Mouse (Mus musculus) gastrocnemius, postnatal 36 days (tissue): ENCODE results near the gene Tomm20. TPM values are rescaled to one million over a fixed set of nuclear protein-coding genes. Genes with fewer than 3 reads are reported as not detected.
A peak's percentile ranks its signal among the peaks of the same experiment; 100 is the strongest.

ENCODE experiments used
- DNase-seq, 2 experiments: peaks; one replicate each; pipeline ENCODE4 v3.0.0; 2022
- intact Hi-C: fragments of 180-260 bp; cut with DNase I; formaldehyde crosslinking; loops from one replicate; pipeline ENCODE4 v1.15.1; 2025
- total RNA-seq, 2 experiments: library from RNA; stranded (reverse); gene quantifications; 2 replicates each; pipeline ENCODE4 v1.2.3; 2021

Gene Tomm20
- total RNA-seq, 2 experiments from 2014 or later: 73.0 to 86.8 TPM

- DNase-seq: no peak
- intact Hi-C loops: no loop called here
These were observed 23.9 kb upstream of the Tomm20 start for GRCm38 (mm10) chr8:126969546-126969945.

- no peak for DNase-seq
- intact Hi-C loops: no loop called here
These were observed 22.5 kb upstream of the Tomm20 start for GRCm38 (mm10) chr8:126968107-126968506.

- no peak for DNase-seq
- intact Hi-C loops: no loop called here
These were observed 19.6 kb upstream of the Tomm20 start for GRCm38 (mm10) chr8:126965246-126965645.

DNA sequence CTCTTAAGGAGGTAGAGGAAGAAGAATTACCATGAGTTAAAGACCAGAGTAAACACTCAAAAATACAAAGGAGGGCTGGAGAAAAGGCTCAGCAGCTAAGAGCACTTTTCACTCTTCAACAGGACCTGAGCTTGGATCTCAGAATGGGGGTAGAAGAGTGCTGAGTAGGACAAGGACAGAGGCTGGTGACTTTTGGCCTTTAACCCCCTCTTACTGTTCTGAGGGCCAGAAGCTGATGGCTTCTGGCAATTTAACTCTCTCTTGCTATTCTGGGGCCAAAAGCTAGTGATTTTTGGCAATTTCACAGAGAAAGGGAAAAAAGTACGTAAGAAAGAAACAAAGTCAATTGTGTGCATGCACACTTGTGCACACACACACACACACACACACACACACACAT lies 17.2 kb upstream of the Tomm20 start:
- intact Hi-C loops: no loop called here
- no peak for DNase-seq

- intact Hi-C loops: no loop called here
- DNase-seq: no peak
These were observed 15.9 kb upstream of the Tomm20 start for GRCm38 (mm10) chr8:126961516-126961915.

- DNase-seq: no peak
- intact Hi-C loops: no loop called here
These were observed 6.4 kb upstream of the Tomm20 start for GRCm38 (mm10) chr8:126951900-126952636.

- intact Hi-C loops: no loop called here
- DNase-seq: no peak
These were observed 3.9 kb upstream of the Tomm20 start for GRCm38 (mm10) chr8:126949527-126949926.

DNA sequence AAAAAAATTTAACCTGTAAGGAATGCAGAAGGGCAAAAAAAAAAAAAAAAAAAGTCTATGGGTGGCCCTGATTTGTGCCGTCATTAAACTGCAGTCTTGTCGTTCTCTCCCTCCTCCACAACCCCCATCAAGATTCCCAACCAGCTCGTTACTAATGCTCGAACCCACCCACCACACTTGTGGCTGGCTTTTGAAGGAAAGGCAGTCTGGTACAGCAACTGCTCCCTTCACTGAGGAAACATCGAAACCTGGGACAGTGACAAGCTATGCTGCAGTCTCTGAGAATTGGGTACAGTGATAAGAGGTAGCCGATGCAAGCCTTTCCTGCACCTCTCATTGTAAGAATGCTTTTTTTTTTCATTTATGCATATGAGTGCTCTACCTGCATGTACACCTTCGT lies 800 bp upstream of the Tomm20 start:
- intact Hi-C loops: no loop called here
- DNase-seq: no peak

DNA sequence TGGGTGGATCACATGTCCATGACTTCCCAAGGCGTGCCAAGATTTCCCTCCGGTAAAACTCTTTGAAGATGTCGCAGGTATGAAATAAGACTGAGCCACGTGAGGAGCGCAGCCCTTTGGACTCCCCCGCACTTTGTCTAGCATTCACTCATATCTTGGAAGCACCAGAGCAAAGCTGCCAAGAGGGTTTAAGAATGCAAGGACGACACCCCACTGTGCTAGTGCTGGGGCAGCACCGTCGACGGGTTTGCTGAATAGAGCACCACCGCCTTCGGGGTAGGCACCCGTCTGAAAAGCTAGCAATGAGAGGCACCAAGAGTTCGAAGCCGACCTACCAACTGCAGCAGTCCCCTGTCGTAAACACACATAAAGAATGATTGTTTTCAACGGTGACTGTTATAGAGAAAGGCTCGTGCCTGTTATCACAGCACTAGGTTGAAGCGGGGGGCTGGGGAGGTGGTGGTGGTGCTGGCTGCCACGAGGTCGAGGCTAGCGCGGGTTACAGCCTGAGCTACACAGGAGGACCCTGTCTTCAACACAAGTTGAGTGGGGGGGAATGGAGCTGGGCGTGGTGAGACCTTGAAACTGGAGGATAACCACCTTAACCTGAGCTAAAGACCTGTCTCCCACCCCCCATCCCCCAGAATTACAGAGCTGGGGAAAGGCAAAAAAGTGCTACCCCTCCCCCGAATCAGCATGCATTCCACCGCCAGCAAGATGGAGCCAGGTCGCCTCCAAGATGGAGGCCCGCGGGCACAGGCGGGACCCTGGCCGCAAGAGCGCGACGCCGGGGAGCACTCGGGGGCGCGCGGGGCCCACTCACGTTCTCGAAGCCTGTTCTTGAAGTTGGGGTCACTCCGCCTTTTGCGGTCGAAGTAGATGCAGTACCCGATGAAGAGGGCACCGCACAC lies 608 bp downstream of the Tomm20 start:
- DNase-seq: no peak
- intact Hi-C loops: loop anchor here (1.0 kb wide), 1 partner anchor 26 kb away; the partner anchor contains the start of gene Rbm34

- intact Hi-C loops: no loop called here
- DNase-seq: no peak
These were observed 2.1 kb downstream of the Tomm20 start for GRCm38 (mm10) chr8:126943565-126943964.

- intact Hi-C loops: no loop called here
- no peak for DNase-seq
These were observed 8.3 kb downstream of the Tomm20 start for GRCm38 (mm10) chr8:126937337-126937736.

DNA sequence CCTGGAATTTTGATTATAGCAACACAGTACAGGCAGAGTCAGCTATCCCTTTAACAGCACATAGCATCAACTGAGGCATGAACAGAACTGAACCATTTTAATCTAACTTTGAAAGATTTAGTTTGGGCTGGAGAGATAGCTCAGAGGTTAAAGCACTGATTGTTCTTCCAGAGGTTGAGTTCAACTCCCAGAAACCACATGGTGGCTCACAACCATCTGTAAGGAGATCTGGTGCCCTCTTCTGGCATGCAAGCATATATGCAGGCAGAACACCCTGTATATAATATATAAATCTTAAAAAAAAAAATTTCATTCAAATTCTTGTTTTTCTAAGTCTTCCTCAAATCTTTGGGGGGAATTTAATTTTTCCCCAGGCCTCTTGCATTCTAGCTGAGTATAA lies 9.7 kb downstream of the Tomm20 start:
- intact Hi-C loops: no loop called here
- no peak for DNase-seq

DNA sequence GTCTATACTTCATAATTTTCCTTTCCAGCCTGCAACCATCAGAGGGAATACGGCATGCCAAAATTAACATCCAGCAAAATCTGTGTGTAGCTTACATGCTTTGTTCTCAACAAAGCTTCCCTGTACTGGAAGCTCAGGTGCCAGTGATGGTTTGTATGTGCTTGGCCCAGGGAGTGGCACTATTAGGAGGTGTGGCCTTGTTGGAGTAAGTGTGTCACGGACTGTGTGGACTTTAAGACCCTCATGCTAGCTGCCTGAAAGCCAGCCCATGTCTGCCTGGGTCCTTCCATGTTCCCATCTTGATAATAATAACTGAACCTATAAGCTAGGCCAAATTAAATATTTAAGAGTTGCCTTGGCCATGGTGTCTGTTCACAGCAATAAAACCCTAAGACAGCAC lies 10.3 kb downstream of the Tomm20 start:
- no peak for DNase-seq
- intact Hi-C loops: no loop called here

GRCm38 (mm10) chr8:126932656-126933055 lies 13.0 kb downstream of the Tomm20 start:
- intact Hi-C loops: no loop called here
- DNase-seq: no peak

DNA sequence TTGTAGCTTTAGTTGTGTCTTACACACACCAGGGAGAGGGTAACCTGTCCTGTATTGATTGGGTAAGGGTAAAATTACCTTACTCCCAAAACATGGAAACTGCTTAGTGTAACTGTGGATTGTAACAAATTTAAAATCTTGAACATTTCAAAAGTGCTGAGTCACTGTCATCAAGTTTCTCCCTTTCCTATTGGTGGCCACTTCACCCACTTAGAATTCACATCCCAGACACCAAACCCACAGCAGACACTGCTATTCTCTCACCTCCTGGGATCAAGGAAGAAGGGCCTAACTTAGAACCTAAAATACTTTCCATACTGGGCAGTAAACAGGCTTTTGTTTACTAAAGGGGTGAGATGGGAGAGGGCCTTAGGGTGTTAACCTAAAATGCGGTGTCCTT lies 13.4 kb downstream of the Tomm20 start:
- no peak for DNase-seq
- intact Hi-C loops: no loop called here

DNA sequence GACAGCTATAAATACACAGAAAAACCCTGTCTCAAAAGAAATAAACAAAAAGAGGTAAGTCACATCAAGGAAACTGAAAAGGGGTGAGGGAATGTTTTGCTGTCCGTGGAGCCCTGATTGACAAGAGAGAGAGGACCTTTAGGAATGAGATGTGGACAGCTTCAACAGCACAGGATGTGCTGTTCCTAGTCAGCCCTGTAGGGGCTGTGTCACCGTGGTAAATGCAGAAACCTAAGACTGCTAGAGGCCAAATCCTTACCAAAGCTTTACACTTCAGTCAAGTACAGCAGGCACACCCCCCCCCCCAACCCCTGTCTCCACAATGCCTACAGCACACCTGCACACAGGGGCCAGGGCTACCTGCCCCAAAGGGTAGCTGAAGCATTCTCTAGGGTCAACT lies 13.9 kb downstream of the Tomm20 start:
- no peak for DNase-seq
- intact Hi-C loops: no loop called here

GRCm38 (mm10) chr8:126929607-126930161 lies 16.0 kb downstream of the Tomm20 start:
- intact Hi-C loops: loop anchor here (2.0 kb wide), 1 partner anchor 45 kb away; no protein-coding TSS in a partner anchor
- DNase-seq: peak in 1 of 2 experiments; percentile 43

GRCm38 (mm10) chr8:126928755-126929505 lies 16.7 kb downstream of the Tomm20 start:
- DNase-seq: no peak
- intact Hi-C loops: loop anchor here (2.0 kb wide), 1 partner anchor 46 kb away; no protein-coding TSS in a partner anchor

- intact Hi-C loops: loop anchor here (2.0 kb wide), 1 partner anchor 47 kb away; no protein-coding TSS in a partner anchor
- DNase-seq: no peak
These were observed 17.6 kb downstream of the Tomm20 start for GRCm38 (mm10) chr8:126928028-126928427.

DNA sequence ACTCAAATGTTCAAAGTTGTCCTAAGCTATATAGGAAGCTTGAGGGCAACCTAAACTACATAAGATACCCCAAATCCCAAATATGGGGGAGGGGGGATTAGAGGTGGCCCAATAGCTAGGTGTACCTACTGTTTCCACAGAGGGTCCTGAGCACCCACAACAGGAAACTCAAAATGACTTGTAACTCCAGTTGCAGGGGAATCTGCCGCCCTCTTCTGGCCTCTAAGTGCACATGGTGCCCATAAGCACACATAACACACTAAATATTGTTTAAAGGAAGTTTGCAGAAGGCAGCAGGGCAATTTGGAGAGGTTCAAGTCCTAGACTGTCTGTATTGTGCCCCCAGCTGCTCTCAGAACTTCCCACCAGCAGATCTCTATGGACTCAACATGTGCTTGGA lies 18.6 kb downstream of the Tomm20 start:
- no peak for DNase-seq
- intact Hi-C loops: no loop called here
